Mouse (Mus musculus) inflammation-experienced regulatory T-cells, adult 16 weeks (primary cell): ENCODE data around the gene Pcbp3. TPM values are rescaled to one million over a fixed set of nuclear protein-coding genes. Genes with fewer than 3 reads are reported as not detected.

Experiments used
- polyA plus RNA-seq: library from polyadenylated mRNA; unstranded; fragments of 100-300 nt; shearing (Covaris generic); gene quantifications from one replicate; pipeline ENCODE4 v1.2.1, GENCODE M21; 2017

Pcbp3 gene
- polyA plus RNA-seq: 21.1 TPM

GRCm38 (mm10) chr10:76961790-76962489, at the start of gene Pcbp3:
Gene Pcbp3 (minus strand): TSS chr10:76961887.

GRCm38 (mm10) chr10:76725682-76726285, 235.9 kb downstream of the Pcbp3 start, which contains the start of gene Col6a1:
Gene Col6a1 (minus strand): TSS chr10:76726168.

Other genes starting within 250 kb of the Pcbp3 start
- gene Col6a1, start 235.7 kb downstream of the Pcbp3 start, polyA plus RNA-seq: not detected
- 60.3 TPM for gene Slc19a1, start 70.4 kb upstream of the Pcbp3 start, polyA plus RNA-seq
- 0.49 TPM for gene Col18a1, start 204.7 kb upstream of the Pcbp3 start, polyA plus RNA-seq